Mouse (Mus musculus): ENCODE measurements at regions not wholly inside any gene's neighbourhood (a gene's known extent, or its start where the extent isn't known, plus 50 kb on each side); places are given as distances from the start of the nearest gene placed in this dataset.

GRCm38 (mm10) chr13:59962676-59963664 lies 140.0 kb upstream of the Tut7 start:
- no peak for TF ChIP-seq CTCF (IDR thresholded peaks at IDR 0.05; ENCODE audit: low read depth)
- no peak for TF ChIP-seq EP300 (optimal IDR thresholded peaks at IDR 0.05)
